Mouse (Mus musculus) liver, embryonic 12.5 days (tissue): ENCODE data around the gene Clgn. TPM values are rescaled to one million over a fixed set of nuclear protein-coding genes. Genes with fewer than 3 reads are reported as not detected.
"Not testable (repeated sequence)": the region's sequence is repeated elsewhere in the genome, so short reads cannot be mapped to it uniquely, and the experiment has no call there.

Source experiments
- ATAC-seq: fragments of 200-750 bp; cut with Nextera tagmentation; 2 replicates; pipeline ENCODE4 v1.8.0; 2017; ENCODE audit warnings: moderate number of reproducible peaks, mild to moderate bottlenecking, moderate library complexity
- H3K27ac ChIP-seq: fragments of 300-500 bp; sonication (generic); 2 replicates; pipeline ENCODE4 v1.5.1; 2016; ENCODE audit warnings: mild to moderate bottlenecking
- H3K27me3 ChIP-seq: fragments of 300-500 bp; sonication (generic); replicated peaks from 2 replicates; pipeline ENCODE4 v1.6.1; 2016; ENCODE audit warnings: mild to moderate bottlenecking, moderate library complexity
- H3K36me3 ChIP-seq: fragments of 300-500 bp; sonication (generic); 2 replicates; pipeline ENCODE4 v1.6.1; 2016; ENCODE audit warnings: mild to moderate bottlenecking, moderate library complexity
- H3K4me1 ChIP-seq: fragments of 300-500 bp; sonication (generic); 2 replicates; pipeline ENCODE4 v1.6.1; 2016
- H3K4me2 ChIP-seq: fragments of 300-500 bp; sonication (generic); 2 replicates; pipeline ENCODE4 v1.6.1; 2016; ENCODE audit warnings: mild to moderate bottlenecking, moderate library complexity
- H3K4me3 ChIP-seq: fragments of 300-500 bp; sonication (generic); 2 replicates; pipeline ENCODE4 v1.5.1; 2016; ENCODE audit warnings: mild to moderate bottlenecking, moderate library complexity
- H3K9ac ChIP-seq: fragments of 300-500 bp; sonication (generic); 2 replicates; pipeline ENCODE4 v1.6.1; 2016; ENCODE audit warnings: mild to moderate bottlenecking, moderate library complexity
- H3K9me3 ChIP-seq: fragments of 300-500 bp; sonication (generic); replicated peaks from 2 replicates; pipeline ENCODE4 v1.6.1; 2016; ENCODE audit warnings: mild to moderate bottlenecking, moderate library complexity
- WGBS: fragments of 180-500 bp; shearing (Covaris S2); methylation state at CpG from one replicate; pipeline ENCODE4 v1.1.7; 2016; ENCODE audit not compliant: insufficient replicate concordance; 5-methylcytosine and 5-hydroxymethylcytosine counted together
- polyA plus RNA-seq: library from polyadenylated mRNA; unstranded; fragments of >200 nt; fragmentation: Nextera tagmentation; extraction: Ambion mirVana; gene quantifications from 2 replicates; pipeline ENCODE4 v1.2.1, GENCODE M21; 2016

Gene Clgn
- polyA plus RNA-seq, 1 experiment from 2014 or later, result 0.51 TPM

DNA sequence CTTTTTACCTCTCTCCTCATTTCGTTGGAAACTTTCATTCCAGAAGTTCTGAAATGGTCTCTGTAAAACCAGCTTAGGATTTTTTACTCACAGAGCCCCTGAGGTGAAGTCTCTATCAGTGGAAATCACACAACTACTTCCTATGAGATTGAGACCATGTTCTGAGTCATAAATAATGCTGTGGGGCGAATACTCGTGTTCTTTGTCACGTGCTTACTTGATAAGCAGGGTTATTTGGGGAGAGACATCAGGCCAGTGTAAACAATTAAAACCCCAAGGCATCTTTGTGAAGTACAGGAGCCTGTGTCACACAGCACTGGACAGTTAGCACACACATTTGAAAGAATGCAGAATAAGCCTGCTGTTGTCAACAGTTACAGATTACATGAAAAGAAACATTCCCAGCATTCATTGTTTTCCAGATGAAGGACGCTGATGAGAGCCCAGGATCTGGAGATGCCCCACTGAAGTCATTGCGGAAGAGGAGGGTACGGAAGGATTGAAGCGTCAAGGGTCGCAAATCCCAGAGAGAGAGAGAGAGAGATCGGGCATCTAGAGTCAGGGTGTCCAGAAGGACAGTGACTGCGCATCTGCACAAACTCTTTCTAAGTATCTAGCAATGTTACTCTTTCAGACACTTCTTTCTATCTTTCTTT lies 36.6 kb downstream of the Clgn start:
- 63% methylated on average over 11 of the region's 11 CpGs for WGBS
- 0 out of 2 replicates have a peak overlapping the region, but pooled peaks have one; percentile 14 for H3K4me2 ChIP-seq
- no peak for ATAC-seq
- peak overlapping the region; percentile 44; the same call in 1 of the 2 replicates for H3K9ac ChIP-seq
- H3K4me3 ChIP-seq, result no peak overlapping the region
- H3K27ac ChIP-seq, result peak overlapping the region; percentile 78
- no peaks in the 10 kb centered on the region for H3K36me3 ChIP-seq
- H3K4me1 ChIP-seq, result peaks cover 85% of the 10 kb centered on the region
- no peaks in the 10 kb centered on the region for H3K9me3 ChIP-seq
- H3K27me3 ChIP-seq, result no peaks in the 10 kb centered on the region

DNA sequence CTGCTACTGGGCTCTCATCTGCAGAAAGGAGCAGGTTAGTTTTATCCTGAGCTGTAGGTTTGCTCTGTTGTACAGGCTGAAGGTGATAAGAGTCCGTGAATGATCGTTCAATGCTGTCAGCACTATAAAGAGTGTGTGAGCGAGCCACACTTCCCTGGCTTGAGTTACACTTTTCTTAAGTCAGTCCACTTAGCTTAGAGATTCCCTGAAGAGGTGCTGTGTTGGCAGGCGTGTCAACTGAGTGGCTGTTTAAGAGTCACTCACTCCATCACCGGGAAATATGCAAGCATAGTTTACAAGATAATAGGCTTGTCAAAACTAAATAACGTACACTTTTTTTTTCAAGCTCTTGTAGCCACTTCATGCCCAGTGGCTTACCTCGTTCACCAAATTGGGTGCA lies 37.3 kb downstream of the Clgn start:
- Histone ChIP-seq H3K4me3 (no peak overlapping the region), H3K4me2 (peak overlapping the region; percentile 14; the same call in 1 of the 2 replicates), H3K27me3 (no peaks in the 10 kb centered on the region), H3K9ac (peak overlapping the region; percentile 44), H3K27ac (peak overlapping the region; percentile 78), H3K4me1 (peaks cover 78% of the 10 kb centered on the region), H3K36me3 (no peaks in the 10 kb centered on the region), H3K9me3 (no peaks in the 10 kb centered on the region)
- peak; percentile 3; the same call in 1 of the 2 replicates for ATAC-seq
- WGBS, result 34% methylated on average over 7 of the region's 7 CpGs

DNA sequence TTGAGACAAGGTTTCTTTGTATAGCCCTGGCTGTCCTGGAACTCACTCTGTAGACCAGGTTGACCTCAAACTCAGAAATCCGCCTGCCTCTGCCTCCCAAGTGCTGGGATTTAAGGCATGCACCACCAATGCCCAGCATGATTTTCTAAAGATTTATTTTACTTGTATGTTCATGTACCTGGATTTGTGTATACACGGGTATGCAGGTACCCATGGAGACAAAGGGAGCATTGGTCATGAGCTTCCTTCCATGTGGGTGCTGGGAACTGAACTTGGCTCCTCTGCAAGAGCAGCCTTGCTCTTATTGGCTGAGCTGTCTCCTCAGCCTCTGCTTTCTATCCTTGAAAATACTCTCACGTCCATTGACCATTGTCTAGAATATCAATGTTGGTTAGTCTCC lies 39.0 kb downstream of the Clgn start:
- peaks cover 64% of the 10 kb centered on the region for H3K4me1 ChIP-seq
- peak overlapping the region; percentile 65 for H3K4me2 ChIP-seq
- peak overlapping the region; percentile 35 for H3K4me3 ChIP-seq
- not testable (repeated sequence) for ATAC-seq, H3K27me3 ChIP-seq, H3K9me3 ChIP-seq
- H3K9ac ChIP-seq, result 0 out of 2 replicates have a peak overlapping the region, but pooled peaks have one; percentile 61
- WGBS, result 63% methylated on average over 3 of the region's 3 CpGs
- H3K36me3 ChIP-seq, result peaks cover 13% of the 10 kb centered on the region
- H3K27ac ChIP-seq, result peak overlapping the region; percentile 86

DNA sequence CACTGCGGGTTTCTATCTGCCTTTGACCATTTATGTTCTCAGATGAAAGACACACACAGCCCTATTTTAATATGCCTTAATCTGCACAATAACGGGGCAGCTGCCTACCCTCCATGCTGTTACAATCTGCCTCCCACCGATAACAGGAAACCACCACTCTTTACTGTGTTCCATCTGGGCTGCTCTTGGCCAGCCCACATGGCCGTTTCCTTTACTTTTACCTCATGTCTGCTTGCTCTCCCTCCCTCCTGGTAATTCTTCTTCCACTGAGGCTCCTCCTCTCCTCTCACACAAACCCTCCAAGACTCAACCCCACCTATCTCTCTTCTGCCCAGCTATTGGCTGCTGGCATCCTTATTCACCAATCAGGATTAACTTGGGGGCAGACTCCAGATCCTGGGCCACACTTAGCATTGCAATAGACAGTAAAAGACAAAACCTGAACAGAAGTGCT lies 39.4 kb downstream of the Clgn start:
- H3K4me3 ChIP-seq, result peak overlapping the region; percentile 35

DNA sequence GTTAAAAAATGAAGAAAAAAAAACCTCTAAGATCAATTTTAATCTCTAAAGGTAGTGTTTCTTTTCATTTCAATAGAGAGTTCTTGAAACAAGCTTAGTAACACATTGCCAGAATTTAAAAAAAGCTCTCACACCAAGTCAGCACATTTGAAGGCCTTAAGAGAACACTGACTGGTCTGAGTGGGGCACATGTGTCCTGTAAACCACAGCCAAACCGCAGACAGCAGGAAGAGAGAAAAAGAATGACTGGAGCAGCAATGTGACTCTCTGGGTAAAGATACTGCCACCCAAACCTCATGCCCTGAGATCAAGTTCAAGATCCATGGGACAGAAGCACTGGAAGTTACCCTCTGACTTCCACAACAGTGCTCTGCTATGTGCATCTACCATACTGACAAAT lies 47.4 kb downstream of the Clgn start:
- Histone ChIP-seq H3K27ac (no peak overlapping the region), H3K9me3 (no peaks in the 10 kb centered on the region), H3K4me1 (peaks cover 30% of the 10 kb centered on the region), H3K36me3 (peaks cover 53% of the 10 kb centered on the region), H3K9ac (no peak overlapping the region), H3K4me2 (no peak overlapping the region), H3K27me3 (no peaks in the 10 kb centered on the region), H3K4me3 (no peak overlapping the region)
- 40% methylated on average over 1 of the region's 1 CpGs for WGBS
- no peak for ATAC-seq

More for the DNA sequence above, 39.4 kb downstream of the Clgn start:
- H3K36me3 ChIP-seq, result peaks cover 18% of the 10 kb centered on the region
- H3K4me2 ChIP-seq, result peak overlapping the region; percentile 65
- peak overlapping the region; percentile 86 for H3K27ac ChIP-seq
- H3K9me3 ChIP-seq, result no peaks in the 10 kb centered on the region
- peaks cover 59% of the 10 kb centered on the region for H3K4me1 ChIP-seq
- H3K27me3 ChIP-seq, result no peaks in the 10 kb centered on the region
- WGBS, result 25% methylated on average over 4 of the region's 4 CpGs
- ATAC-seq, result peak; percentile 95
- peak overlapping the region; percentile 61; the same call in 1 of the 2 replicates for H3K9ac ChIP-seq

DNA sequence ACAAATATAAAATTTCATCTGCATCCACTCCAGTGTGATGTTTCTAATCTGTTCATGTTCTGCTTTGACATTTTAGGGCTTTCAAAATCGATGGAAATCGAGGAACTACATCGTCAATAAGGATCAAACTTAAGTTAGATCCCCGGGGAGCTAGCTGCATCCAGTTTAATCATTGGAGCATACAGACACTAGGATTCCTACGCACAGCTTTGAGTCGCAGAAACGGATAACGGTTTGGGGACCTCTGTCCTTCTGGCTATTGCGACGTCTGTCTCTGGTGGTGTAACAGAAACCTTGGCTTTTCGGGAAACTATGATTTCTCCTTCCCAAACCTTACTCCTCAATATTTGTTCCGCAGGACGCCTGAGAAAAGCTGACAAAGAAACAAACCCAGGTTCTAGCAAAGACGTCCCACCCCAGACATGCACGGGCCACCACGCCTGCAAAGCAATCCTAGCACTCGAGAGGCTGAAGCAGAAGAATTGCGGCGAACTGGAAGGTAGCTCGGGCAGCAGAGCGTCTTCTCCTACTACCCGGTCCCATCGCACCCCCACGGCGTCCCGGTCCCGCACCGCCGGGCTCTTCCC lies 52.1 kb downstream of the Clgn start:
- peak overlapping the region; percentile 84 for H3K4me2 ChIP-seq
- peak overlapping the region; percentile 94 for H3K4me3 ChIP-seq
- H3K27me3 ChIP-seq, result no peaks in the 10 kb centered on the region
- H3K4me1 ChIP-seq, result peaks cover 39% of the 10 kb centered on the region
- no peaks in the 10 kb centered on the region for H3K9me3 ChIP-seq
- H3K9ac ChIP-seq, result peak overlapping the region; percentile 96
- 2% methylated on average over 29 of the region's 29 CpGs for WGBS
- no peak; the same call in 1 of the 2 replicates for ATAC-seq
- peaks cover 22% of the 10 kb centered on the region for H3K36me3 ChIP-seq
- peak overlapping the region; percentile 96 for H3K27ac ChIP-seq

DNA sequence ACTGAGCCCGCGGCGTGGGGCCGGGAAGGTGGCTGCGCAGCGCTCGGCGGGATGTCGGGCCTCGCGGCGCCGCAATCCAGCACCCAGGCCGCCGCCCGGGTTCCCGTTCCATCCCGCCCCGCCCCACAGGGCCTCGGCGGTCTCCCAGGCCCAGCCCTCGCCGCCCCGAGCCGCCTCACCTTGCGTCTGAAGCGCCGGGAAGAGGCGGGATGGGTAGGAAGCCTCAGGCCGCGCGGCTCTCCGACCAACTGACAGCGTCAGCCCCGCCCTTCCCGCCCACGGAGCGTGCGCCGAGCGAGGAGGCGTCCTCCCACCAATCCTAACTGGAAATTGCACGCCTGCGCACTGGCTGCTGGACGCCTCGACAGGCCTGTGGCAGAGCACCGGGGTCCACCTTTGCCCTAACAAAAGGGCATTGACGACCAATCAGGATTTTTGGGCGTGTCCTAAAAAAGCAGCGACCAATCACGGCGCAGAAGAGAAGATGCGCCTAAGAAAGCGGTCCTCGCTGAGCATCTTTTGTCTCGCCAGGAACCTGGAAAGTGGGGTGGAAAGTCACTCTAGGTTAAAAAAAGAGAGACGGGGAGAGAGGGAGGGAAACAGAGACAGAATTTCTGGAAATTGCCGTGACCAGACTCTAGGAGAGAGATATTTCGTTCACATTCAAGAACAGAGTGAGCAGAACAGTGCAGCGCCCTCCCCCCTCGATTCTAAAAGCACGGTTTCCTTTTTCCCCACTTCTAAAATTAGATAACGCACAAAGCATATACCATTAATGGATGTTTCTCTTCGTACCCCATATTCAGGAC lies 52.8 kb downstream of the Clgn start:
- peaks cover 16% of the 10 kb centered on the region for H3K36me3 ChIP-seq
- WGBS, result 1% methylated on average over 64 of the region's 64 CpGs
- H3K27ac ChIP-seq, result peak overlapping the region; percentile 96
- no peaks in the 10 kb centered on the region for H3K27me3 ChIP-seq
- H3K9ac ChIP-seq, result peak overlapping the region; percentile 96
- peak overlapping the region; percentile 94 for H3K4me3 ChIP-seq
- peak; percentile 99 for ATAC-seq
- peak overlapping the region; percentile 84 for H3K4me2 ChIP-seq
- no peaks in the 10 kb centered on the region for H3K9me3 ChIP-seq
- peaks cover 35% of the 10 kb centered on the region for H3K4me1 ChIP-seq

DNA sequence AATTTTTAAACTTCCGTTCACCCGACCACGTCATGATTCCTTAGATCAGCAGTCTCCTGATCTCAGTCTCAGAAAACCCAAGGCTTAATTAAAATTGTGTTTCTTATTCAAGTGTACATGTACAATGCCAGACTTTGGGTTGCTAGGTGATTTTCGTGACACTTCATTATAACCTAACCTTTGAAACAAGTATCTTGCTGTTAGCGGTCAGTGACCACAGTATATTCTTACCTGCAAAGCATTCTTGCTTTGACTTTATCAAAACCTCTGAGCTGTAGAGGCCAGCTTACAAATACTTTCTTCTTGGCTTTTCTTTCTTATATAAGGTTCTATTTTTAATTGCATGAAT lies 53.4 kb downstream of the Clgn start:
- 39% methylated on average over 5 of the region's 5 CpGs for WGBS

DNA sequence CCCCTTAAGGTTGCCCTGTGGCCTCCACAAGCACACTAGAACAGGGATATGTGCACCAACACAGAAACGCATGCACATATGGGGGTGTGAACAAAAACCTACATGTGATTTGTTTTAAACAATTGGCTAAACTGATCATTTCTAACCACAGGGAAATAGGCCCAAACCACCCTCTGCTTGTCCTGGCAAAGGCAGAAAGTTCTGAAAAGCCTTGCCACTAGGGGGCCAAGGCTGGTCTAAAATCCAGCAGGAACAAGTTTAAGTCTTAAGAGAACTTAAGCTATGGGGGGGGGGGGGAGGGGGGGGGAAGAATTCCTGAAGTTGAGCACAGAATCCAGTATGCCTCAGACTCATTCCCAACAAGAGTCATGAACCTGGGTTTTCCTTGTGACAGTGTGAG lies 60.3 kb downstream of the Clgn start:
- no peaks in the 10 kb centered on the region; the same call in 1 of the 2 replicates for H3K4me1 ChIP-seq
- no peaks in the 10 kb centered on the region for H3K27me3 ChIP-seq
- no peaks in the 10 kb centered on the region for H3K9me3 ChIP-seq
- H3K9ac ChIP-seq, result no peak overlapping the region
- no peak overlapping the region for H3K4me3 ChIP-seq
- 68% methylated on average over 1 of the region's 1 CpGs for WGBS
- no peak overlapping the region for H3K27ac ChIP-seq
- H3K36me3 ChIP-seq, result no peaks in the 10 kb centered on the region
- H3K4me2 ChIP-seq, result no peak overlapping the region
- ATAC-seq, result no peak

More for the DNA sequence above, 53.4 kb downstream of the Clgn start:
- Histone ChIP-seq H3K27me3 (no peaks in the 10 kb centered on the region), H3K4me1 (peaks cover 35% of the 10 kb centered on the region), H3K27ac (peak overlapping the region; percentile 96; the same call in 1 of the 2 replicates), H3K4me2 (peak overlapping the region; percentile 84), H3K9me3 (no peaks in the 10 kb centered on the region), H3K4me3 (peak overlapping the region; percentile 94), H3K36me3 (peaks cover 10% of the 10 kb centered on the region), H3K9ac (0 out of 2 replicates have a peak overlapping the region, but pooled peaks have one; percentile 52)
- no peak for ATAC-seq

DNA sequence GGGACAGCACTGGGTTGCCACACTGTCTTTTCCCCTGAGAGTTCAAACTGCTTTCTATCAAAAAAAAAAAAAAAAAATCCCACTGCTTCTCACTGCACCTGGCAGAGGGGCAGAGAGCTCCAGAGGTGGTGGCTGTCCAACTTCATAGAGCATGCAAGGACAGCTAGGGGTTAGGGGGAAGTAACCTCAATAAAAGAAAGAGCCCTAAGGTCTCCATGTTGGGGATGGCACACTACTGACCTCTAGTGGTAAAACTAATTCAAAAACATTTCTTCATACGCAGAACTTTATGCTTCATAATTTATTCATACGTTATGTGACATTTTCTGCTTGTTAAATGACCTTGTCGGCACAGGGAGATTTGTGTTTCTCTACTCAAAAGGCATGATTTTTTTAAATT lies 61.4 kb downstream of the Clgn start:
- H3K9me3 ChIP-seq, result no peaks in the 10 kb centered on the region
- no peak overlapping the region for H3K27ac ChIP-seq
- H3K4me1 ChIP-seq, result no peaks in the 10 kb centered on the region; the same call in 1 of the 2 replicates
- H3K4me2 ChIP-seq, result no peak overlapping the region
- no peak for ATAC-seq
- H3K36me3 ChIP-seq, result no peaks in the 10 kb centered on the region
- H3K27me3 ChIP-seq, result no peaks in the 10 kb centered on the region
- 22% methylated on average over 3 of the region's 3 CpGs for WGBS
- no peak overlapping the region for H3K9ac ChIP-seq
- no peak overlapping the region for H3K4me3 ChIP-seq

DNA sequence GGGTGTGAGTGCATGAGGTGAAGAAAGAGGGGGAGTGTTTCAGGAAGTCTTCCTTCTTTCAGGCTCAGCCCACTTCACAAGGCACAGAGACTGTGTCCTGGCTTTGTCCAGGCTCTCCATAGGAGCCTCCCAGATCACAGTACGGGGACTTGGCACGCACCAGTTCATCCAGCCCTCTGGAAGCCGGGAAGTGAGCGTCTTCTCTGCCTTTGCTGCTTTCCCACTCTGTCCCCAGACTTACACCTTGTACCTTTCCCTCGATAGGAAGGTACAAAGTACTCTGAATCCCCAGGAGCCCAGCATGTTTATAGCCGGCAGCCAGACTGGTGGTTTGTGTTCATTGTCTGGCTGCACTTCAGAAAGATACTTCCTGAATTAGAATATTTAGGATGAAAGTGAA lies 67.5 kb downstream of the Clgn start:
- no peaks in the 10 kb centered on the region for H3K36me3 ChIP-seq
- no peak for ATAC-seq
- H3K27me3 ChIP-seq, result no peaks in the 10 kb centered on the region
- no peak overlapping the region for H3K4me2 ChIP-seq
- 55% methylated on average over 6 of the region's 6 CpGs for WGBS
- no peak overlapping the region for H3K4me3 ChIP-seq
- H3K27ac ChIP-seq, result no peak overlapping the region
- no peaks in the 10 kb centered on the region for H3K9me3 ChIP-seq
- no peaks in the 10 kb centered on the region for H3K4me1 ChIP-seq
- H3K9ac ChIP-seq, result no peak overlapping the region

DNA sequence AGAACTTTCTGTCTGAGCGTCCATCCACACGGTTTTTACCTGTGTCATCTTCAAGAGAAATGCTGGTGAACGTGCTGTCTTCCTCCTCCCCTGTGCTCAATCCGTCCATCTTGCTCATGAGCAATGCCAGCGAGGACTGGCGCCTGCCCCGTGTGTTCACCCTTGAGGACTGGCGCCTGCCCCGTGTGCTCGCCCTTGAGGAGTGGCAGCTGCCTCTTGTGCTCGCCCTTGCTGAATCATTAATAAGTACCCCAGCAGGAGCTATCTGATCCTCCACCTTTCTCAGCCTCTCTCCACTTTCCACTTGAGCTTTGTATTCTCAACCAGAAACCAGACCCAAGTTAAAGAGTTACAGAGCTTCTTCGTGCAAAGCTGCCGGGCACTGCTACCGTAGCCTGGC lies 68.6 kb downstream of the Clgn start, which contains the start of gene Scoc:
TSS of gene Scoc (minus strand) at position 170 of the 400 bp plus-strand sequence.
- no peaks in the 10 kb centered on the region for H3K27me3 ChIP-seq
- no peaks in the 10 kb centered on the region for H3K4me1 ChIP-seq
- H3K27ac ChIP-seq, result no peak within 1 kb of the TSS
- WGBS, result 68% methylated on average over 14 of the region's 14 CpGs
- H3K9me3 ChIP-seq, result no peaks in the 10 kb centered on the region
- ATAC-seq, result no peak
- H3K4me3 ChIP-seq, result no peak within 1 kb of the TSS
- no peak within 1 kb of the TSS for H3K9ac ChIP-seq
- H3K4me2 ChIP-seq, result no peak within 1 kb of the TSS
- H3K36me3 ChIP-seq, result no peaks in the 10 kb centered on the region
